Mouse (Mus musculus) liver, postnatal 0 days (tissue): ENCODE measurements around the gene Olfr695.

Experiments used
- CTCF ChIP-seq: sonication (generic); IDR thresholded peaks from 2 replicates; pipeline ENCODE4 v1.5.1; 2016; ENCODE audit warnings: antibody characterized with exemption, low read depth
- EP300 ChIP-seq: IDR thresholded peaks from 2 replicates; pipeline ENCODE4 v1.6.1; 2016; ENCODE audit warnings: antibody characterized with exemption, low read depth, mild to moderate bottlenecking

DNA sequence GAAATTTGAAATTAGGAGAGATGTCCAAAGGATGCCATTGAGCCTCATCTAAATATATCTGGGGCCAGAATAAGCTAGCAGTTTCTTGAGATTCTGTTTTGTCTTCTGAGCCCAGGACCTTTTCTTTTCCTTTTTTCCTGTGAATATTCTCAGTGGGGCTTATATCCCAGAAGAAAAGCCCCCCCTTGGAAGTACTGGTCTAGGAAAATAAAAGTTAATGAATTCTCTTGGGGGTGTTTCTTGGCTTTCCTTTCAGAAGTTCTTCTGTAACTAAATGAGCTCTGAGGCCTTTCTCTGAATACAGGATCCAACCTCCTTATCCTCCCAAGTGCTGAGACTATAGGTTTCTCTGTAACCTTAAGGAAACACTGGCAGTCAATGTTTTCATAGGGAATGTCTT, 39.1 kb upstream of the Olfr695 start, which contains the start of gene Olfr698:
- TF ChIP-seq CTCF (no peak), EP300 (no peak)
